Mouse (Mus musculus) thymus, adult 2 months (tissue): ENCODE data around the gene Vmn2r108. TPM values are rescaled to one million over a fixed set of nuclear protein-coding genes. Genes with fewer than 3 reads are reported as not detected.
"Not testable (repeated sequence)": the region's sequence is repeated elsewhere in the genome, so short reads cannot be mapped to it uniquely, and the experiment has no call there.

ENCODE experiments used
- DNase-seq: peaks from one replicate; pipeline ENCODE4 v3.0.0; 2021
- H3K27ac ChIP-seq: fragments of 200-500 bp; 2 replicates; pipeline ENCODE4 v1.5.1; 2012; ENCODE audit warnings: low read length, control low read depth; ENCODE audit not compliant: control insufficient read depth, insufficient read depth
- H3K27me3 ChIP-seq: fragments of 200-500 bp; 2 replicates; pipeline ENCODE4 v1.6.1; 2012; ENCODE audit warnings: mild to moderate bottlenecking, low read length, moderate library complexity, mixed read lengths; ENCODE audit not compliant: control insufficient read depth, insufficient read depth
- H3K36me3 ChIP-seq: fragments of 200-500 bp; 2 replicates; pipeline ENCODE4 v1.6.1; 2012; ENCODE audit warnings: mild to moderate bottlenecking, low read length, moderate library complexity; ENCODE audit not compliant: control insufficient read depth, insufficient read depth
- H3K4me1 ChIP-seq: fragments of 200-500 bp; replicated peaks from 2 replicates; pipeline ENCODE4 v1.6.1; 2012; ENCODE audit warnings: low read length; ENCODE audit not compliant: control insufficient read depth, insufficient read depth
- H3K4me3 ChIP-seq: fragments of 200-500 bp; 2 replicates; pipeline ENCODE4 v1.5.1; 2012; ENCODE audit warnings: mild to moderate bottlenecking, low read length, control low read depth, moderate library complexity; ENCODE audit not compliant: control insufficient read depth, insufficient read depth
- CTCF ChIP-seq: fragments of 200-500 bp; IDR thresholded peaks from 2 replicates; pipeline ENCODE4 v1.5.1; 2012; ENCODE audit warnings: mild to moderate bottlenecking, control low read depth, low read length, moderate library complexity, borderline replicate concordance; ENCODE audit not compliant: control insufficient read depth, poor library complexity, insufficient read depth; ENCODE audit errors: extremely low read depth
- POLR2A ChIP-seq: fragments of 200-500 bp; IDR thresholded peaks from 2 replicates; pipeline ENCODE4 v1.6.1; 2012; ENCODE audit warnings: mild to moderate bottlenecking, low read length, control low read depth, moderate library complexity; ENCODE audit not compliant: control insufficient read depth, poor library complexity, insufficient read depth; ENCODE audit errors: extremely low read depth
- WGBS: fragments of 180-500 bp; shearing (Covaris S2); methylation state at CpG from one replicate; pipeline ENCODE4 v1.1.7; 2018; 5-methylcytosine and 5-hydroxymethylcytosine counted together
- polyA plus RNA-seq: library from polyadenylated mRNA; depleted of rRNA; stranded (reverse); fragments of >200 nt; gene quantifications from 2 replicates; pipeline ENCODE4 v1.2.3, GENCODE M21; 2012; rRNA removed

Gene Vmn2r108
- not detected in 2 replicates for polyA plus RNA-seq

DNA sequence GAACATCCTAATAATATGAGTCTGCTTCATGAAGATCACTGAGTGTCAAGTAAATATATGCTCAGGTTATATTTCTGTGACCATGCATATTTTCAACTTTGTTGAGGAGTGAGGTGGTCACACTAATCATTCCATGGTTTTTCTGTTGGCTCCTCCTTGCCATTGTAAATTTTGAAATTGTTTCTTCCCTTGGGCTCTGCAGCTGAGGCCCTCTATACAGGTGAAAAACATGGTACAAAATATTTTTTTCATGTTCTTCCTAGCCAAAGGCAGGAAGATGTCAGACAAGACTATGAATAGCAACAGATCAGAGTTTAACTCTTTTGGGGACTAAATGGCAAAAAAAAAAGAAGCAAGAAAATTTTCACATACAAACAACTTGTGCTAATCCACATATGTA is at the start of gene Vmn2r108:
Gene Vmn2r108 (minus strand): TSS at position 101 of the 400 bp plus-strand sequence.
- Histone ChIP-seq H3K27me3 (no peaks in the 10 kb centered on the region), H3K4me1 (no peaks in the 10 kb centered on the region), H3K4me3 (no peak within 1 kb of the TSS), H3K27ac (no peak within 1 kb of the TSS), H3K36me3 (no peaks in the 10 kb centered on the region)
- no peak for DNase-seq
- TF ChIP-seq CTCF (no peak), POLR2A (no peak)

DNA sequence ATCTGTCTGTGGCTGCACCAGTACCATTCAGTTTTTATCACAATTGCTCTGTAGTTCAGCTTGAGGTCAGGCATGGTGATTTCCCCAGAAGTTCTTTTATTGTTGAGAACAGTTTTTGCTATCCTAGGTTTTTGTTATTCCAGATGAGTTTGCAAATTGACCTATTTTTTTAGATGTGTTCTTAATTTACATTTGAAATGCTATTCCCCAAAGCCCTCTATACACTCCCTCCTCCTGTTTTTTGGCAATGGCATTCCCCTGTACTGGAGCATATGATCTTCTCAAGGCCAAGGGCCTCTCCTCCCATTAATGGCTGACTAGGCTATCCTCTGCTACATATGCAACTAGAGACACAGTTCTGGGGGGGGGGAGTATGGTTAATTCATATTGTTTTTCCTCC is 27.1 kb upstream of the Vmn2r108 start:
- H3K27me3 ChIP-seq, H3K4me1 ChIP-seq, H3K4me3 ChIP-seq, H3K27ac ChIP-seq, DNase-seq, H3K36me3 ChIP-seq: not testable (repeated sequence)

DNA sequence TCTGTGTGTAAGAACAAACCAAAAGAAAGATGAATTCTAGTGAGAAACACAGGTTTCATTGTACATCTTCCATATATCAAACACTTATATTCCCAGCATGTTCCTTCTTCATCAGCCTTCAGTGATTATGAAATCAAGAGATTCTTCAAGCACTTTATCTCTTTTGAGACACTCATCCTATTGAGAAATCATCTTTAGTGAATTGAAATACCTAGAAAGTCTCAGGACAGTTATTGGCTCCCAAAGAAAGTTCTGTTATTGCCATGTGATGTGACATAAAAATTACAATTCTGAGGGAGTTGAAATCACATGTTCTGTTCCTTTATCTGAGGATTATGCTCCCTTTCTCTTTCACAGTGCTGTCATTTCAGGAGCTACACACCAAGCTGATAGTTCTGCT is 16.7 kb upstream of the Vmn2r108 start, which contains the start of gene Vmn1r225:
Gene Vmn1r225 (plus strand): TSS at position 301 of the 400 bp plus-strand sequence.
- Histone ChIP-seq H3K27me3 (no peaks in the 10 kb centered on the region), H3K36me3 (no peaks in the 10 kb centered on the region), H3K4me3 (no peak within 1 kb of the TSS), H3K4me1 (no peaks in the 10 kb centered on the region), H3K27ac (no peak within 1 kb of the TSS)
- DNase-seq: no peak
- TF ChIP-seq CTCF (no peak), POLR2A (no peak)

DNA sequence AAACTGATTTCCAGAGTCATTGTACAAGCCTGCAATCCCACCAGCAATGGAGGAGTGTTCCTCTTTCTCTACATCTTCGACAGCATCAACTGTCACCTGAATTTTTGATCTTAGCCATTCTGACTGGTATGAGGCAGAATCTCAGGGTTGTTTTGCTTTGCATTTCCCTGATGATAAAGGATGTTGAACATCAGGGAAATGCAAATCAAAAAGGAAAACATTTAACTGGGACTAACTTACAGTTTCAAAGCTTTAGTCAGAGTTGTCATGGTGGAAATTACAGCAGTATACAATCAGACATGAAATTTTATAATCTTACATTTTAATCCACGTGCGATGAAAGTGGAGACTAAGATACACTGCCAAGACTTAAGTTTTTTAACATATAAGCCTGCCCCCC is 7.8 kb downstream of the Vmn2r108 start:
- Histone ChIP-seq H3K27me3 (no peaks in the 10 kb centered on the region), H3K27ac (no peak overlapping the region), H3K4me1 (no peaks in the 10 kb centered on the region), H3K4me3 (no peak overlapping the region), H3K36me3 (no peaks in the 10 kb centered on the region)
- DNase-seq: no peak
- TF ChIP-seq CTCF (no peak), POLR2A (no peak)
- 82% methylated on average over 3 of the region's 3 CpGs for WGBS

DNA sequence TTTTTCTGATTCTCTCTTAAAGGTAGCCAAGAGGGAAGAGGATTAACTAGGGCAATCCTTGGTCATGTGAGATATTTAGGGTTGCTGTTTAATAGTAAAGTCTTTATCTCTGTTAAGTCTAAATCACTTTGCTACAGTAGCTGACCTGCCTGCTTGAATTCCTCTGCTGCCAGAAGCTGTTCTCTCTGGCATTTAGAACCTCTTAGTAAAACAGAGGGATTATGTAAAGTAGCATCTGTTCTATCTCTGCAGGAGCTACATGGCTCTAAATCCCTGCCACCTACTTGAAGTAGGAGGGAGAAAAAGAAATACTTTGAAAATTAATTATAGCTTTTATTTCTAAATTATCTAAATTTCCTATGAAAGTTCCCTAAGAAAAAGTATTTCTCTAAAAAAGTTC is 41.9 kb downstream of the Vmn2r108 start:
- Histone ChIP-seq H3K4me1 (no peaks in the 10 kb centered on the region), H3K27me3 (no peaks in the 10 kb centered on the region), H3K4me3 (no peak overlapping the region), H3K27ac (no peak overlapping the region), H3K36me3 (no peaks in the 10 kb centered on the region)
- TF ChIP-seq POLR2A (no peak), CTCF (no peak)
- DNase-seq: no peak

DNA sequence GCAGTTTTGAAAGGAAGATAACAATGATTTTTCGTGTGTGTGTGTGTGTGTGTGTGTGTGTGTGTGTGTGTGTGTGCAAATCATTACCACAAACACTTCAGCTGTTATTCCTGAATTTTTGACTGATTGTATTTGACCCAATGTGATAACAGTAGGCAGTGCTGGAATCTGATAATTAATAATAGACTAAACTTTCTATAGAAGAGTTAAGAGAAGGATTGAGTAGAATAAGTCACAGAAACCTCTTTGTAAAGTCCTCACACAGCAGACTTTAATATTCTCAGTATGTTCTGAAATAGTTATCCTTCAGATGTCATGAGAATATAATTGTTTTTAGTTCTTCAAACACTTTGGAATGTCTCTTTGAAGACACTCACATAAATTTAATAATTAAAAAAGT is 67.3 kb downstream of the Vmn2r108 start, which contains the start of gene Vmn1r224:
Gene Vmn1r224 (plus strand): TSS at position 301 of the 400 bp plus-strand sequence.
- Histone ChIP-seq H3K4me3 (no peak within 1 kb of the TSS), H3K27me3 (no peaks in the 10 kb centered on the region), H3K27ac (no peak within 1 kb of the TSS), H3K36me3 (no peaks in the 10 kb centered on the region), H3K4me1 (no peaks in the 10 kb centered on the region)
- 29% methylated on average over 1 of the region's 1 CpGs for WGBS
- no peak for DNase-seq
- TF ChIP-seq CTCF (no peak), POLR2A (no peak)

Other genes with a start within 250 kb of the Vmn2r108 start
- not detected in 2 replicates for gene Vmn2r105, start 246.3 kb downstream of the Vmn2r108 start, polyA plus RNA-seq
- gene Vmn2r106, start 195.8 kb downstream of the Vmn2r108 start, polyA plus RNA-seq: not detected in 2 replicates
- gene Vmn2r107, start 136.1 kb downstream of the Vmn2r108 start, polyA plus RNA-seq: not detected in 2 replicates
- gene Vmn1r224, start 67.2 kb downstream of the Vmn2r108 start, polyA plus RNA-seq: not detected in 2 replicates
- gene Vmn1r225, start 16.8 kb upstream of the Vmn2r108 start, polyA plus RNA-seq: not detected in 2 replicates
- gene Vmn2r109, start 83.4 kb upstream of the Vmn2r108 start, polyA plus RNA-seq: not detected in 2 replicates
- not detected in 2 replicates for gene Vmn2r110, start 115.1 kb upstream of the Vmn2r108 start, polyA plus RNA-seq
- gene Fpr-rs3, start 143.5 kb upstream of the Vmn2r108 start, polyA plus RNA-seq: not detected in 2 replicates
- not detected in 2 replicates for gene Vmn1r226, start 201.5 kb upstream of the Vmn2r108 start, polyA plus RNA-seq
- not detected in 2 replicates for gene Vmn1r227, start 248.5 kb upstream of the Vmn2r108 start, polyA plus RNA-seq